Comparison of ENCODE assay signal across 8 mouse cellular contexts in the genomic region with DNA sequence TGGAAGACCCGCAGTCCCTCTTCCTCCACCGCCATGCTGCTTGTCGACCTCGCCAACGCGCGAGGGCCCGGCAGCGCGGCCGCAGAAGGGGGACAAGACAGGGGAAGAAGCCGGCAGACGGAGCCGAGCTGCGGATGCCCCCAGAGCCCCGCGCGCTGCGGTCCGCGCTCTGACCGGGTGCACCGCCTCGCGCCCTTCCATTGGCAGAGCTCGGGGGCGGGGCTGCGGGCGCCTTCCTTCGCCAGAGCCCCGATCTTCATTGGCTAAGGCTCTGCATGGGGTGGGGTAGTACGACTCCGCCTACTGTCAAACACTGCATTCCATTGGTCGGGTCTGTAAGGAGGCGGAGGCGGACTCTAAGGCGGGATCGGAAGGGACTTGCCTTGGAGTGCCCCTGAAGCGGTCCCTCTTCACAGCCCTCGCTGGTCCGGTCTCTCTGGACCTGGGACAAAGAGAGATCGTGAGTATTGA. TPM values are rescaled to one million over a fixed set of nuclear protein-coding genes. Genes with fewer than 3 reads are reported as not detected.
DNase-seq lines count a peak whose midpoint lies in the region; ATAC-seq and TF ChIP-seq lines count a peak whose summit lies in the region.

A gene (minus strand): TSS at position 191 of the 471 bp plus-strand sequence.

- in situ Hi-C loops in ES-E14 (cut with MboI; ENCODE audit: low sequenced_read_pairs in 2 of 2, unreplicated experiment in 2 of 2): no loop called here

- H3K9ac ChIP-seq in ES-E14 (ENCODE audit: insufficient read depth, low read depth, low read length, poor library complexity, severe bottlenecking): peak within 1 kb of the TSS; percentile 88
- peak within 1 kb of the TSS; percentile 67 for H3K9ac ChIP-seq in forebrain, embryonic 16.5 days (replicated peaks; ENCODE audit: low read depth, low read length)
- H3K9ac ChIP-seq in lung, embryonic 14.5 days: peak within 1 kb of the TSS; percentile 72

- H3K4me1 ChIP-seq in ES-E14 (ENCODE audit: control insufficient read depth in 2 of 2, insufficient read depth in 2 of 2, low read length in 2 of 2, poor library complexity in 1 of 2): no peaks in the 10 kb centered on the region; a peak in 1 of 4 replicates
- peaks cover 21% of the 10 kb centered on the region for H3K4me1 ChIP-seq in forebrain, embryonic 16.5 days (replicated peaks; ENCODE audit: control insufficient read depth, insufficient read depth, low read length)
- peaks cover 19% of the 10 kb centered on the region for H3K4me1 ChIP-seq in lung, embryonic 14.5 days (ENCODE audit: insufficient read depth)
- peaks cover 14% of the 10 kb centered on the region for H3K4me1 ChIP-seq in olfactory bulb, adult 2 months (ENCODE audit: control insufficient read depth, insufficient read depth, low read length)
- peaks cover 45% of the 10 kb centered on the region for H3K4me1 ChIP-seq in thymus, adult 2 months (replicated peaks; ENCODE audit: control insufficient read depth, insufficient read depth, low read length)

- ATAC-seq in forebrain, embryonic 16.5 days: peak; percentile 99
- peak; percentile 98 for ATAC-seq in lung, embryonic 14.5 days (ENCODE audit: insufficient read depth)

- peak; percentile 96 for TF ChIP-seq POLR2A in olfactory bulb, adult 2 months (IDR thresholded peaks at IDR 0.05; ENCODE audit: insufficient read depth, low read depth, low read length)
- peak; percentile 85 for TF ChIP-seq POLR2A in thymus, adult 2 months (IDR thresholded peaks at IDR 0.05; ENCODE audit: control insufficient read depth, extremely low read depth, insufficient read depth, low read length, poor library complexity)

- no peak; the same call in none of the 2 replicates for TF ChIP-seq CTCF in layer of hippocampus, adult 2 months (conservative IDR thresholded peaks at IDR 0.05)
- TF ChIP-seq CTCF in lung, embryonic 14.5 days (IDR thresholded peaks at IDR 0.05; ENCODE audit: low read depth): no peak
- TF ChIP-seq CTCF in olfactory bulb, adult 2 months (IDR thresholded peaks at IDR 0.05; ENCODE audit: insufficient read depth, low read depth, low read length): no peak
- peak; percentile 57 for TF ChIP-seq CTCF in thymus, adult 2 months (IDR thresholded peaks at IDR 0.05; ENCODE audit: borderline replicate concordance, control insufficient read depth, extremely low read depth, insufficient read depth, low read length, poor library complexity)

- no peaks in the 10 kb centered on the region for H3K9me3 ChIP-seq in ES-E14 (ENCODE audit: control insufficient read depth, insufficient read depth, low read depth, low read length)
- no peaks in the 10 kb centered on the region for H3K9me3 ChIP-seq in forebrain, embryonic 16.5 days (ENCODE audit: control insufficient read depth, low read length)
- no peaks in the 10 kb centered on the region for H3K9me3 ChIP-seq in lung, embryonic 14.5 days (ENCODE audit: low read depth, low read length)

- under 1% methylated on average over 32 of the region's 42 CpGs for WGBS in forebrain, embryonic 16.5 days
- WGBS in lung, embryonic 14.5 days: under 1% methylated on average over 42 of the region's 42 CpGs
- 0% methylated on average over 42 of the region's 42 CpGs for WGBS in olfactory bulb, adult 2 months
- under 1% methylated on average over 42 of the region's 42 CpGs for WGBS in thymus, adult 2 months

- peak; percentile 90 for DNase-seq in ES-E14 (ENCODE audit: low read depth, low spot score)
- DNase-seq in cerebellum, adult 18-20 months: peak; percentile 97 to 99
- peak; percentile 93 to 95 for DNase-seq in heart, postnatal 36 days
- DNase-seq in layer of hippocampus, adult 2 months (ENCODE audit: low spot score in 2 of 2): peak; percentile 93 to 96
- DNase-seq in lung, embryonic 14.5 days: peak; percentile 98
- DNase-seq in thymus, adult 2 months: peak; percentile 96

- H3K4me3 ChIP-seq in ES-E14 (ENCODE audit: insufficient read depth in 1 of 2, low read depth in 1 of 2, low read length in 2 of 2, poor library complexity in 1 of 2, severe bottlenecking in 1 of 2): peak within 1 kb of the TSS; percentile 85 to 95
- peak within 1 kb of the TSS; percentile 91 for H3K4me3 ChIP-seq in forebrain, embryonic 16.5 days (replicated peaks; ENCODE audit: low read length)
- peak within 1 kb of the TSS; percentile 90 for H3K4me3 ChIP-seq in layer of hippocampus, adult 2 months
- peak within 1 kb of the TSS; percentile 78 for H3K4me3 ChIP-seq in lung, embryonic 14.5 days (ENCODE audit: low read depth, low read length)
- H3K4me3 ChIP-seq in olfactory bulb, adult 2 months (ENCODE audit: insufficient read depth, low read depth, low read length): peak within 1 kb of the TSS; percentile 92
- H3K4me3 ChIP-seq in thymus, adult 2 months (ENCODE audit: control insufficient read depth, insufficient read depth, low read length): peak within 1 kb of the TSS; percentile 98

- H3K27me3 ChIP-seq in forebrain, embryonic 16.5 days (replicated peaks; ENCODE audit: control insufficient read depth, insufficient read depth, low read length): no peaks in the 10 kb centered on the region
- 0 out of 2 replicates have a peak, but pooled peaks cover 7% of the 10 kb centered on the region for H3K27me3 ChIP-seq in lung, embryonic 14.5 days (ENCODE audit: insufficient read depth, low read length)
- H3K27me3 ChIP-seq in thymus, adult 2 months (ENCODE audit: control insufficient read depth, insufficient read depth, low read length): no peaks in the 10 kb centered on the region

- intact Hi-C loops in heart, postnatal 36 days (cut with DNase I): loop anchor here (2.0 kb wide), 2 partner anchors 53 to 127 kb away; no protein-coding TSS in a partner anchor

- H3K36me3 ChIP-seq in ES-E14 (ENCODE audit: control insufficient read depth, insufficient read depth, low read length, poor library complexity, severe bottlenecking): no peaks in the 10 kb centered on the region
- H3K36me3 ChIP-seq in forebrain, embryonic 16.5 days (ENCODE audit: control insufficient read depth, insufficient read depth): no peaks in the 10 kb centered on the region
- H3K36me3 ChIP-seq in lung, embryonic 14.5 days (ENCODE audit: insufficient read depth): no peaks in the 10 kb centered on the region
- no peaks in the 10 kb centered on the region for H3K36me3 ChIP-seq in thymus, adult 2 months (ENCODE audit: control insufficient read depth, insufficient read depth, low read length)

- H3K27ac ChIP-seq in ES-E14 (ENCODE audit: insufficient read depth, low read depth, low read length, poor library complexity, severe bottlenecking): no peak within 1 kb of the TSS
- peak within 1 kb of the TSS; percentile 87 for H3K27ac ChIP-seq in forebrain, embryonic 16.5 days (ENCODE audit: low read length)
- peak within 1 kb of the TSS; percentile 89 for H3K27ac ChIP-seq in layer of hippocampus, adult 2 months
- H3K27ac ChIP-seq in lung, embryonic 14.5 days (ENCODE audit: low read depth): peak within 1 kb of the TSS; percentile 85
- H3K27ac ChIP-seq in olfactory bulb, adult 2 months (ENCODE audit: insufficient read depth, low read depth, low read length): peak within 1 kb of the TSS; percentile 90
- peak within 1 kb of the TSS; percentile 68; the same call in 1 of the 2 replicates for H3K27ac ChIP-seq in thymus, adult 2 months (ENCODE audit: control insufficient read depth, insufficient read depth, low read length)

- peak within 1 kb of the TSS; percentile 79 for H3K4me2 ChIP-seq in forebrain, embryonic 16.5 days (ENCODE audit: low read length)
- peak within 1 kb of the TSS; percentile 92 for H3K4me2 ChIP-seq in lung, embryonic 14.5 days

TF ChIP-seq in ES-E14, 5 proteins besides CTCF, POLR2A, EP300 and RAD21:
- TF ChIP-seq CHD2 (IDR thresholded peaks at IDR 0.05; ENCODE audit: low read depth, low read length) (no peak), MAFK (IDR thresholded peaks at IDR 0.05; ENCODE audit: insufficient read depth, low read depth, low read length) (no peak), ZC3H11A (IDR thresholded peaks at IDR 0.05; ENCODE audit: borderline replicate concordance, low read depth, low read length) (no peak), HCFC1 (IDR thresholded peaks at IDR 0.05; ENCODE audit: borderline replicate concordance, insufficient read depth, low read length) (no peak), ZNF384 (IDR thresholded peaks at IDR 0.05; ENCODE audit: low read depth, low read length) (no peak)

RNA-seq across cellular contexts. Expression of the gene that starts here (rescaled TPM):
- 7.6 and 14.4 TPM in 2 replicates for total RNA-seq in ES-E14 (2012; rRNA removed)
- 26.8 and 27.1 TPM in 2 replicates for polyA plus RNA-seq in forebrain, embryonic 16.5 days (2015; fragmentation: Nextera tagmentation; extraction: Ambion mirVana)
- total RNA-seq in heart, postnatal 36 days (2021): 10 to 100 TPM; 18.0 to 21.1 TPM
- total RNA-seq in layer of hippocampus, adult 2 months (2021): 10 to 100 TPM; 62.8 to 63.4 TPM
- 41.7 and 48.1 TPM in 2 replicates for polyA plus RNA-seq in lung, embryonic 14.5 days (2014; fragmentation: Nextera tagmentation; extraction: Ambion mirVana)
- not detected in 2 replicates for polyA plus RNA-seq in olfactory bulb, adult 2 months (2012; ENCODE audit: insufficient read depth, insufficient read length, low replicate concordance, missing spikeins)
- 52.7 and 57.5 TPM in 2 replicates for polyA plus RNA-seq in thymus, adult 2 months (2012; rRNA removed)
